Mouse (Mus musculus) adrenal gland, postnatal 36 days (tissue): ENCODE results near the gene Apopt1. TPM values are rescaled to one million over a fixed set of nuclear protein-coding genes. Genes with fewer than 3 reads are reported as not detected.
A peak's percentile ranks its signal among the peaks of the same experiment; 100 is the strongest.

Source experiments
- DNase-seq, 2 experiments: peaks; one replicate each; pipeline ENCODE4 v3.0.0; 2021; ENCODE audit warnings: mixed read lengths in 1 of 2
- long read RNA-seq, 2 experiments: library from polyadenylated mRNA; stranded (forward); transcript quantifications; one replicate each; pipeline ENCODE4 v2.0.0; 2021; ENCODE audit warnings: borderline sequencing depth in 2 of 2
- total RNA-seq, 2 experiments: library from RNA; stranded (reverse); gene quantifications; 2 replicates each; pipeline ENCODE4 v1.2.3; 2021

Gene Apopt1
- total RNA-seq, result 10 to 100 TPM; 58.8 to 76.2 TPM
- long read RNA-seq, experiment 1, transcript Apopt1-204 (6 exons, 671 nt), result minor isoform, 7 of 111 reads
- long read RNA-seq, experiment 1, transcript Apopt1-201 (5 exons, 1,065 nt), result major isoform, 88 of 111 reads
- long read RNA-seq, experiment 1, partial matches to known transcripts, result 3 of 111 reads
- long read RNA-seq, experiment 1, other reads (novel, unspliced or antisense), result 13 of 111 reads
- long read RNA-seq, experiment 2, transcript Apopt1-201 (5 exons, 1,065 nt), result major isoform, 30 of 38 reads
- long read RNA-seq, experiment 2, partial matches to known transcripts, result 3 of 38 reads
- long read RNA-seq, experiment 2, other reads (novel, unspliced or antisense), result 4 of 38 reads

DNA sequence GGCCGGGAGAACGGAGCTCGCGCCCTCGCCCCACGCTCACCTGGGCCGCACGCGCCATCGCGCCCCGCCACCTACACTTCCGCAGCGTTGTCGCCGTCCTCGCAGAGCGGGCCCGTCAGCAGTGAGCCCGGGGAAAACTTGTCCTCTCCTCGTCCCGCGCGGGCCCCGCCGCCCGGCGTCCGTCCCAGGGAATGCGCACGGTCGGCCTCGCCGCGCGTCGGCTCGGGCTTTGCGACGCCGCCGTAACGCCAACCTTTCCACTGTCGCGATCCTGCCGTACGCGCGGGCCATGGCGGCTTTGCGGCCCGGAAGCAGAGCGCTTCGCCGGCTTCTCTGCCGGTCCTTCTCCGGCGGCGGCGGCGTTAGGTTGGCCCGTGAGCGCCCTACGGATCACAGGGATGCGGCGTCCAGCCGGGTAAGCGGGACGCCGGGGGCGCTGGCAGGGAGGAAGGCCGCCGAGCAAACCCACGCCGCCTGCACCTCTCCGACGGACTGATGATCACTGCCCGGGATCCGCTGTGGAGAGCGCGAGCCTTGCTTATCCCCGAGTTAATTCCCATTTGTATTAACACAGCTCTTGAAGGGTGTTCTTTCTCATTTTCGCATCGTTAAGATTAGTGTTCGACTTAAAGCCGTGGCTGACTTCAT, at the start of gene Apopt1, which contains the start of gene Bag5:
Gene Apopt1, plus strand, starts transcription at position 258 of the 648 bp plus-strand sequence.
Gene Bag5, minus strand, starts transcription at position 254 of the 648 bp plus-strand sequence.
- DNase-seq, result peak; percentile 94 to 95

DNA sequence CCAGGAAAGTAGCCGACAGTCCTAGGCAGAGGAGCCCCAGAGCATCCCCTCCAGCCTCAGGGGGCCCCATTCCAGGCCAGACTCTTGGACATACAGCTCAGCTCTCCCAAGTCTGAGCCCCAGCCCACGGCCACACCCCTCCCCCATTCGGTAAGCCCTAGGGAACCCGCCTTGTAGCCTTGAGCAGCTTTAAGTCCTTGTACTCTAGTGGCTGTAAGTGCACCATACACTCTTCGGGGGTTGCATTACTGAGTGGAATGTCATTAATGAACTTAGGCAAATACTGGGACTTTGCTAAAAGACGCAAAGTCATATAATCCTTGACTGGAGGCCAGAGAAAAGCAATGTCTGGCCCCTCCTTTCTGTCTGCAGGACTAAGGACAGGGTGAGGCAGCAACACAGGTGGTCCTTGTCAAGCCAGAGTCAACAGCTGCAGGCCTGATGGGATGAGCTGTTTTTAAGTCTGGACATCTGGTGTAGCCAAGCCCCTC, 48.9 kb upstream of the Apopt1 start:
- DNase-seq, result peak in 1 of 2 experiments; percentile 26

DNA sequence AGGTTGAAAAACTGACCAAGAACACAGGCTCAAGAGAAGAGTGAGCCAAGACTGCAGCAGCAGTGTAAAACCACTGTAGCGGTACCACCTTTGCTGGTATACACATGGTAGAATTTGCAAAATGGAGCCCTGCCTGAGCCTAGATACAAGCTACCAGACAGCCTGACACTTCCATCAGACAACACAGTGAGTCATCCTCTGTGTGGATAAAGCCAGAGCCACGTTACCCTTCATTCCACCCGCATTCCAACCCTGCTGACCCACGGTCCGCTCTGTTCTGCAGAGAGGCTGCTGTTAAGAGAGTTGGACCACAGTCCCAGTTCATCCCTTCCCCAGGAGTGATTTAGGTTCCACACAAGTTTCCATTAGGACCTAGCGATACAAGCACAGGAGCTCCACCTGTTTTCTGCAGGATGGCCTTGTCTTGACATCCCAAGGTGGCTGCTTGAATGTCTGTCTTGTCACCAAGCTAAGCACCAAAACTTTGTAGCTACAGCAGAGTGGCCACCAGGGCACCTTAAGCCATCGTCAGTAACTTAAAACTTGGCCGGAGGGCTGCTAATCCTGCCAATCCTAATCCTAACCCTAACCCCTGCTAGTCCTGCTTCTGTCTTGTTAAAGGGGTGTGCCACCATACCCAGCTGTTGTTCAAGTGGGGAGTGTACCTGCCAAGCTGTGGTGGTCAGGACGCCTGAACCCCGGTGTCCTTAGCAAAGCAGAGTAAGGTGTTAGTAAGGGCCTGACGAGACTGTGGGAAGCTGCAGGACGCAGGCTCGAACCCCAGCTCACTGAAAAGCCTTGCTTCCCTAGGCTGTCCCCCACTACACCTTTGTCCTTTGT, 47.8 kb upstream of the Apopt1 start:
- DNase-seq, result peak; percentile 40 to 55

DNA sequence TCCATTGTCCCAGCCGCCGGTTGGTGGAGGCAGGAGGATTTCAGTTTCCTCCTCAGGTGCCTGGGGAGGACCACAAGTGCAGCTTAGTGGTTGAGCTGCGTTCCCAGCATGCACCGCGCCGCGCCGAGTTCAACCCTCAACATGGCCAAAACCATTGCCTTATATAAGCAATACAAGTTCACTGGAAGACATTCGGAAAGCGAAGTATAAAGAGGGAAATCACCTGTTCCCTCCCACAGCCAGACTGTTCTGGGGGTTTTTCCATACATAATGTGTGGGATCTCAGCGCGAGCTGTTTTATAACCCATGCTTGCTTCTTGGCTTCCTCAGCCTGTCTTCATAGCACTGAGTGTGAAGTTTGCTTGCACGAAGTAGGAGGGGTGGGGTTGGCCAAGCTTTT, 46.7 kb upstream of the Apopt1 start:
- no peak for DNase-seq

DNA sequence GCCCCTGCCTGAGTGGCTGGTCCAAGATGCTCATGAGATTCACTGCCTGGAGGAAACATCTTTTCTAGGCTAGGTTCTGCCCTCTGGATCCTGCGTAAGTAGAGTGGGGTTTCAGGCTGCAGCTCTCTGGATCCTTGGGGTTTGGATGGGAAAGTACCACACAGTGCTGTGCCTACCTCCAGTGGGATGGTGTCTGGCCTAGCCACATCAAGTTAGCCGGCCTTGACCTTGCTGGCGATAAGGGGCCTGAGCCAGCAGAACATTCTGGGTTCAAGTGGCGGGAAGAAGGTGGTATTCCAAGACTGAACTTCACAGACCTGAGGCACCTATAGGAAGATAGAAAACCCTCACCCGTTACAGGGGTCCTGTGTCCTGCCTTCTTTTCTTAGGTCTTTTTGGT, 45.6 kb upstream of the Apopt1 start:
- no peak for DNase-seq

DNA sequence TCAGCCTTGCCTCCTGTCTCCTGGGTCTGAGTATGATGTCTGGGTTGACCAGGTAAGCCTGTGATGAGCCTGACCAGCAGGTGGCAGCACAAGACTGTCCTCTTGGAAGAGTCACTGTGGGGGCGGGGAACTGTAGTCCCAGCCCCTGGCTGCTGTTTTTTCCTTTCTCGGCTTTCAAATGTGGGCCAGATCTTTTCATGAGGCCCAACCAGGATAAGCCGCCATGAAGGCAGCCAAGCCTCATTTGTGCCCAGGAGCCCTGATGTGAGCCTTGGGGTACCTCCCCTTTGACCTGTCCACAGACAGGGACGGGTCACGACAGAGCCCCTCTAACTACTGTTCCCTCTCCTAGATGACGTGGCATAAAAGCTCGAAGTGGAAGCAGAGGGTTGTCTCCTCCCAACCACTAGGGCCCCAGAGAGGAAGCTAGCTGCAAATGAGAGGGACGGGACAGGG, 44.6 kb upstream of the Apopt1 start:
- DNase-seq, result peak; percentile 96 to 98

DNA sequence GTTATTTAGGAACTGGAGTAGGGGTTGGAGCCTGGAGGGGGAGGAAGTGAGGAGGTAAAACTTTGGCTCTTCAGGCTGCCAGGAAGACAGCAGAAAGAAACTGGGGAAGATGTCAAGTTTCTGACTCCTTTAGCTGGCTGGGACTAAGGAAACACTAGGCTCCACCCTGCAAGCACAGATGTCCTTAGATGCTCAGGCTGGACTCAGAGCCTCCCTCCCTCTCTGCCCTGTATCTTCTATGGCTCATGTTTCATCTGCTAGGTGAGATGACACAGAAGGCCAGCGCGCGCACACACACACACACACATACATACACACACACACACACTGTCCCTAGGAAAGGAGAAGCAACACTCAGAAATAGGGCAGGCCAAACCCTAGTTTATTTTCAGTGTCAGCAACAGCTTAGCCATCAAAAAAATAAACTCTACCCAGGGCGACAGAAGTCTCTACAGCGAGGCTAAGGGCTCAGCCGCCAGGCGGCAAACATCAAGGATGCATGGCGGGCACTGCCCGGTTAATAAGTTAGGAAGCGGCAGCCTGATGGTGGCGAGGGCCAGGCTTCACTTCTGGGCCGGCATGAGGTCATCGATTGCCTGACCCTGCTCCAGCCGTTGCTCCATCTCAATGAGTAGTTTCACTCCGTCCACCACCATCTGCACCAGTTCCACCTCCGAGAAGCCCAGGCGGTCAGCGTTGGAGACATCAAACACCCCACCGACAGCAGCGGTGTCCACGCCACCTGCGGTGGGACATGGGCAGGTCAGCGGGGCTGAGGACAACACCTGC, 43.9 kb upstream of the Apopt1 start:
- no peak for DNase-seq

DNA sequence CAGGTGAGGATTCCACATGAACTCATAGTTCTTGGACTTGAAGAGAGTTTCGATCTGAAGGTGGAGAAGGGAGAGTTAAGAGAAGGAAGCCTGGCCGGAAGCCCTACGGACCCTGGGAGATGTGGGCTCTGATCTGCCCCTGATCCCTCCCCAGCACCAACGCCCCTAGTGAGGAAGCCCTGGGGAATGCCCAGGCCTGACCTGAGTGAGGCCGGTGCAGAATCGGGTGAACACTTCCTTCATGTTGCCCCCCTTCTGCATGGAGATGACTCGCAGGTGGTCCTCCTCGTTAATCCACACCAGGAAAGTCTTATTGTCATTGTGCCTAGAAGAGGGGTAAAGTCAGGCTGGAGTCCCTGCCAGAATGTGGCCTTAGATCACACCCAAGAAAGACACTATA, 43.1 kb upstream of the Apopt1 start:
- no peak for DNase-seq

DNA sequence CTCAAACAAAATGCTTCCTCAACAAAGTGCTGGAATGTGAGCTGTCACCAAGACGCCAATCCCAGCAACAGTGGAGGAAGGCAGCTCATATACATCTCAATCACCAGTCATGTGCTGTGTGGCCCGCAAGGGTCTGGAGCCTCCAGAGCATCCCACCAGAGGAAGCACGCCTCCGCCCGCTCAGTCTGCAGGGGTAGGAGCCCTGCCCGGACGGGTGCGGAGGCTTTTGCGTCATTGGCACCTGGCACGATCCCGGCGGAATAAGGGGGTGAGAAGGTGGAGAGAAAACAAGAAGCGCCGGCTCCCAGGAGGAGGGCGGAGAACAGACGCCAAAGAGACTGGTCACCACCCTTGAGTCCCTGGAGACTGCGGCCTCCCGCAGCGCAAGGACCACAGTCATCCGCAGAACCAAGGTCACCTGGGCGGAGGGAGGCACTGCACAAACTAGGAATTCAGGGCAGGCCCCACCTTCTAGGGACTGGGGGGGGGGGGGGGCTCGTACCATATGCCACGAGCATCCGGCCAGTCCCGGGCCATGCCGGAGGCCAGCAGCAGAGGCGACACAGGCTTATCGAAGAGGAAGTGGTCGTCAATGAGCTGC, 42.6 kb upstream of the Apopt1 start:
- DNase-seq, result peak; percentile 47 to 51

DNA sequence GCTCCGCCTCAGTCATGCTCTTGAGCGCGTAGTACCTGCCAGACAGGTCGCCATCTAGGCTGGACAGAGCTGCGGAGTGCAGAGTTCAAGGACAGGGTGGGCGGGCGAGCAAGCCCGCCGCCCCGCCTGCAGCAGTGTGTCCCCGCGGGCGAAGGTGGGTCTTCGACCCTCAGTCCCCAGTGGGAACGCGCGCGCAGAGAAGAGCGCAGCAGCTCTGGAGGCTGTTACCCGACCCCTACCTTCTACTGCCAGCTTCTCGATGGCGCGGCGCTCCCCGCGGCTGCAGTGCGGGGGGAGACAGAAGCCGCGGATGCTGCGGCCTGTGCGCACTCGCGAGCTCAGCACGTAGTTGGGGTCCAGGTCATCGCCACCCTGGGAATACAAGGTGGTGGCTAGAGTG, 42.1 kb upstream of the Apopt1 start:
- DNase-seq, result no peak

DNA sequence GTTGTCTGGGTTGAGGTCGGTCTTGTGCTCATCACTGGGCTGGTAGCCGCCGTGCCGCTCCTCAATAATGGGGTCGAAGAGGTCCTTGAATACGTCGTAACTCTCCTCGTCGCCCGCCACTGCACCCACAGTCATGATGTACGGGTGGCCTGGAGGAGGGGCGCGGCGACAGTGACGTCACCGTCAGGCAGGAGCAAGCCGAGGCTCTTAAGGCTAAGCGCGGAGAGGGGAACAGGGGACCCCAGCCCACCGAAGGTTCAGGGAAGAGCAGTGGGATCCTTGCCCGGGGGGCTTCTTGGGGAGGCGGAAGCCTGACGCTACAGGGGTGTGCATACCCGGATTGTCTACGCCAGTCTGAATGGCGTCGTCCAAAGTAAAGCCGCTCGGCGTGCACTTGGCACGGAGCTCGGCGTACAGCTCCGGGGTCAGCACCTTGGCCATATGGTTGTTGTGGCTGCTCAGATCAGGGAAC, 41.6 kb upstream of the Apopt1 start:
- peak; percentile 73 to 80 for DNase-seq

DNA sequence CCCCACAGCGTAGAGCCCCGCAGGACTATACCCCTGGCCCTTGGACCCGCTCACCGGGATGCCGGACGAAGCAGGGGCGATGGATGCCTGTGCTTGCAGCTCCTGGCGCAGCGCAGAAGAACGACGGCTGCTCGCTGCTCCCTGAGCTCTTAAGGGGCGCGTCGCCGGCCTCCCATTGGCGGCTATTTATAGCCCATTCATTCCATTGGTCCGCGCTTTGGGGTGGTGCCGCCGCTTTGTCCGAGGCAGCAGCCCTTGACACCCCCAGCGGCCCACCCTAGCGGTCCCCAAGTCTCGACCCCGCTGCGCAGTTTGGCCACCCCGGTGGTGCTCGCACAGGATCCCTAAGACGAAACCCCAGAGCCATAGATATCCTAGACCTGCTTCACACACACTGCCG, 40.9 kb upstream of the Apopt1 start, which contains the start of gene Ckb:
Gene Ckb, minus strand, starts transcription at position 163 of the 400 bp plus-strand sequence.
- peak; percentile 80 to 84 for DNase-seq

DNA sequence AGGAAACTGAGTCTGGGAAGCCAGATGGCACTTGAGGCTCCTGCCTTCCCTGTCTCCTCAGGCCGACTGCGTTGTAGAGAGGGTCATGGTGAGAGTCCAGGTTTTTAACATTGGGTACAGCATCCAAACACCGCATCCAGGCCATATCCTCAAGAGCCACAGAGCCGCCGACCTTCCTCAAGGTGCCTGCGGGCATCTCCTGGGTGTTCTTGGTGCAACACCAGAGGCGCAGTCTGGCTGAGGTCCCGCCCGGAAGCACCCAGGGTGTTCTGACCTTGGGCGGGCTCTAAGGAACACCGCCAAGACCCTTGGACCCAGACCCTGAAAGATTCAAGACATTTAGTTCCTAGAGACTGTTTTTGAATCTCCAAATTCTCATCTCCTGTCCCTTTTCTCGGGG, 40.5 kb upstream of the Apopt1 start:
- DNase-seq, result no peak

DNA sequence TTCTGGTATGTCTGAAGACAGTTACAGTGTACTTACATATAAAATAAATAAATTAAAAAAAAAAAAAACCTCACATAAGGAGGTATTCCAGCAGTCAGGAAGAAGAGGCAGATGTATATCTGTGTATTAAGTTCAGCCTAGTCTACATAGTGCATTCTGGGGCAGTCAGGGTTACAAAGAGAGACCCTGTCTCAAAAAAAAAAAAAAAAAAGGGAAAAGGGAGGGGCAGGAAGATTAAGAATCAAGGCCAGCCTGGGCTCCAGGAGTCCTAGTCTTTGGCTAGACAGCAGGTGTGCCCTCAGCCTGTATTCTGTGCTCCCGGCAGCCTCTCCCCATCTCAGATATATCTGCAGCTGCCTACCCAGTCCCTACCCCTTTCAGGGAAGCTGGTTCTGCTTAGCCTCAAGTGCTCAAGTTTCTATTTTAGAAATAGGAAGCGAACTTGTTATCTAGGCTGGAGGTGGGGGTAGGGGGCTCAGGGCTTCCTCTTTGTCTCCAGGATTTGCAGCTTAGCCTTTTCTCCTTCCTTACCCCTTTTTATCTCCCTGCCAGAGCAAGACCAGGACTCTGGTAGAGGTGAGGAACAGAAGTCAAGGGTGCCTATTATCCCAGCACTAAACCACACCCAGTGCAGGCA, 38.1 kb upstream of the Apopt1 start:
- no peak for DNase-seq

DNA sequence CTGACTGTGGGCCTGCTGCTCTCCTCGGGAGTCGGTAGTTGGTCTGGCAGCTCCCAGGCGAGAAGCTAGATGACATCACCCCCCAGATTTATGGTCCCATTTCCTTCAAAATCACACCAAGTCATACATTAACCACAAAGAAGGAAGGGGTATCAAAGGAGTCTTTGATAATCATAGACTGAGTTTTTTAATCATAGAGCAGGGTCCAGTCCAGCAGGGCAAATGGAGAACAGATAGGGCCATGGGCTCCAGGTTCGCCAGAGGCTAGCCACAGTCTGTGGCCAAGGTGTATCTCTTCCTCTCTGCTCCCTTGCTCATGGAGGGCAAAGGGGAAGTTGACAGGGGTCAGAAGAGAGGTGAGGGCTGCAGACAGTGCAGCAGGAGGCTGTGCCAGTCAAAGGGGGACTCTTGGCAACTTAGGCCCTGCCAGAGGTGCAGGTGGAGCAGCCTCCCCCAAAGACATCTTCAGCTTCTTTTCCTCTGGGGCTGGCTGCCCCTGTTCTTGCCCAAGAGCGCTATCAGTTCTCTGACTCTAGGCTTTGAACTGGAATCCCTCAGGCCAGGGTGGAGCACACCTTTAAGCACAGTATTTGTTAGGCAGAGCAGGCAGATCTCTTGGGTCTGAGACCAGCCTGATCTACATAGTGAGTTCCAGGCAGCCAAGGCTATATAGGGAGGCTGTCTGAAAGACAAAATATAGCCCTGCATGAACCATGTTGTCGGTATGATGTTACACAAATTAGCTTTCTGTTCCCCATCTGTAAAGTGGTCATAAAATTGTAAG, 37.1 kb upstream of the Apopt1 start:
- no peak for DNase-seq

DNA sequence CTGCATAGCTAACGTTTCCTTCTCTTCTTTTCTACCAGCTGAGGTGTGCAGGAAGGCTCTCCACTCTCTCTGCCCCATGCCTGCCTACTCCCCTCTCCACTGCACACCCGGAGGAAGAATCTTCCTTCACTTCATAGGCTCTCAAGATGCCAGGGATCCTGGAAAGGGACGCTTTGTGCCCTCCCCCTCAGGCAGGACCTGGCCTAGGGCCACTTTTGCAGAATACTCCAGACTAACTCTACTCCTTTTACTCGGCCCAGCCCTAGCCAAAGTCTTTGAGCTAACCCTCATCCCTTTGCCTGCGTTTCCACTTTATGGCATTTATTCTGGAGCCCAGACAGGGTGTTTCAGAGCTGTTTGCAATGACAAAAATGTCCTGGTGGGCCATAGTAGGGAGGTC, 35.6 kb upstream of the Apopt1 start:
- DNase-seq, result peak in 1 of 2 experiments; percentile 47

DNA sequence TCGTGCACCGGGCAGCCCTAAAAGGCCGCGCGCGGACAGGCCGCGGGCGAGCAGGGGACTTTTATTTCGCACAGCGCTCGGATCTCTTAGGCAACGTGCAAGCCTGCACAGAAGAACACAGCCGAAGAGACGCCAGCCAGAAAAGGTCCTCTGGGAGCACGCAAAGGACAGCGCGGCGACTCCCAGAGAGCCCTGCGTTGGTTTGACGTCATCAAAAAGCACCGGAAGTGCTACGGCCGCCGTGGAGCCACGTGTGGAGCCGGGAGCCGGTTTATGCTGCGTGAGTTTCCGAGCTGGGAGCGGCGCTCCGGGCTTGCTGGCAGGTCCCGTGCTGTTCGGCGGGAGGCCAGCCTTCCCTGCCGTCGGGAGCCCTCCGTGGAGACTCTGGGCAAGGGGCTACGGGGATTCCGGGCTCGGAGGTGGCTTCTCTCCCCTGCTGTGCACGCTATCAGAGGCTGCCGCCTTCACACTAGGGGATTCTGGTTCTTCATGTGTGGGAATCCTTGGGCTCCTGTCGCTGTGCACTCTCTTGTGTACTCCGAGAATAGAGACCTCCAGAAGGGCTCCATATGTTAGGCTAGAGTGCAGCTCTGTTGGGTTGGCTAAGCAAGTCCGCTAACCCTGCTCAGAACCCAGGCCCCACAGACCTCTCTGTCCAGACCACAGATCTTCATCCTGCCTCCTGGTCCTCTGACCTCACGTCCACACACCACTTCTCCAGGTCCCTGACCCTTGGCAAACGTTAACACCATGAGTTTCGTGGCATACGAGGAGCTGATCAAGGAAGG, 35.0 kb upstream of the Apopt1 start, which contains the start of gene Trmt61a:
Gene Trmt61a, plus strand, starts transcription at position 224 of the 788 bp plus-strand sequence.
- peak; percentile 91 to 92 for DNase-seq

DNA sequence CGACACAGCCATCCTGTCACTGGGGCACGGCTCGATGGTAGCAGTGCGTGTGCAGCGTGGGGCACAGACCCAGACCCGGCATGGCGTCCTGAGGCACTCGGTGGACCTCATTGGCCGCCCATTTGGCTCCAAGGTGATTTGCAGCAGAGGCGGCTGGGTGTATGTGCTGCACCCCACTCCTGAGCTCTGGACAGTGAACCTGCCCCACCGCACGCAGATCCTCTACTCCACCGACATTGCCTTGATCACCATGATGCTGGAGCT, 34.5 kb upstream of the Apopt1 start:
- no peak for DNase-seq

DNA sequence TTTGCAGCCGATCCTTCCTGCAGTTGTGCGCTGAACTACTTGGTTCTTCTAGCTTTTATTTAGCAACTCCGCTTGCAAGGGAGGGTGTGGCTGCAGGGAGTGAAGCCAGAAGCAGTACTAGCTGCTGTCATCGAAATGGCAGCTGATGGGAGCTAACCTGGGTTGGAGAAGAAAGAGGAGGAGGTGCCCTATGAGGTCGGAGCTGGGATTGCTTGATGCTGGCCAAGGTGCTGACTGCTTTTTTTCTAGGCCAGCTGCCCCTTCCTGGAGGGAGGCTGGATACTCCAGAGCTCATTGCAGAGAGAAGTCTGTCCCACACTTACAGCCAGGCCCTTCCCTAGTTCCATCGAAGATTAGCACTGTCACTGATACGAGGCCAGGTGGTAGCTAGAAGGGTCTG, 34.1 kb upstream of the Apopt1 start:
- DNase-seq, result no peak
